Mouse (Mus musculus) midbrain, embryonic 16.5 days (tissue): ENCODE results near the gene Mxd1. TPM values are rescaled to one million over a fixed set of nuclear protein-coding genes. Genes with fewer than 3 reads are reported as not detected.

Experiments
- ATAC-seq: fragments of 200-750 bp; cut with Nextera tagmentation; 2 replicates; pipeline ENCODE4 v1.8.0; 2017; ENCODE audit warnings: moderate TSS enrichment
- H3K27ac ChIP-seq: fragments of 300-500 bp; sonication (generic); 2 replicates; pipeline ENCODE4 v1.5.1; 2014; ENCODE audit warnings: mild to moderate bottlenecking, low read length, mixed read lengths
- H3K27me3 ChIP-seq: fragments of 300-500 bp; sonication (generic); 2 replicates; pipeline ENCODE4 v1.6.1; 2014; ENCODE audit warnings: low read depth, low read length, mixed read lengths; ENCODE audit not compliant: control insufficient read depth, insufficient read depth
- H3K36me3 ChIP-seq: fragments of 300-500 bp; sonication (generic); 2 replicates; pipeline ENCODE4 v1.6.1; 2014; ENCODE audit warnings: mild to moderate bottlenecking, low read length, moderate library complexity, mixed read lengths; ENCODE audit not compliant: control insufficient read depth, insufficient read depth
- H3K4me1 ChIP-seq: fragments of 300-500 bp; sonication (generic); 2 replicates; pipeline ENCODE4 v1.6.1; 2014; ENCODE audit warnings: mild to moderate bottlenecking, low read length, mixed read lengths; ENCODE audit not compliant: control insufficient read depth, insufficient read depth
- H3K4me2 ChIP-seq: fragments of 300-500 bp; sonication (generic); 2 replicates; pipeline ENCODE4 v1.6.1; 2014; ENCODE audit warnings: mild to moderate bottlenecking, low read length, mixed read lengths
- H3K4me3 ChIP-seq: fragments of 300-500 bp; sonication (generic); 2 replicates; pipeline ENCODE4 v1.5.1; 2014; ENCODE audit warnings: low read depth, mild to moderate bottlenecking, low read length, moderate library complexity, mixed read lengths
- H3K9ac ChIP-seq: fragments of 300-500 bp; sonication (generic); 2 replicates; pipeline ENCODE4 v1.6.1; 2014; ENCODE audit warnings: low read depth, low read length, mixed read lengths
- H3K9me3 ChIP-seq: fragments of 300-500 bp; sonication (generic); replicated peaks from 2 replicates; pipeline ENCODE4 v1.6.1; 2014; ENCODE audit warnings: mild to moderate bottlenecking, low read length, mixed read lengths; ENCODE audit not compliant: control insufficient read depth, poor library complexity, severe bottlenecking
- WGBS: fragments of 180-500 bp; shearing (Covaris S2); extraction: QIAGEN DNeasy Blood & Tissue Kit; methylation state at CpG from one replicate; pipeline ENCODE4 v1.1.7; 2014; 5-methylcytosine and 5-hydroxymethylcytosine counted together
- polyA plus RNA-seq: library from polyadenylated mRNA; unstranded; fragments of >200 nt; fragmentation: Nextera tagmentation; extraction: Ambion mirVana; gene quantifications from 2 replicates; pipeline ENCODE4 v1.2.1, GENCODE M21; 2015

The Mxd1 gene
- polyA plus RNA-seq, 1 experiment from 2014 or later: 20.2 TPM

GRCm38 (mm10) chr6:86624074-86625030 lies 44.6 kb downstream of the Mxd1 start:
- Histone ChIP-seq H3K27me3 (no peaks in the 10 kb centered on the region), H3K4me3 (no peak overlapping the region), H3K4me2 (no peak overlapping the region), H3K9me3 (no peaks in the 10 kb centered on the region), H3K9ac (no peak overlapping the region), H3K27ac (no peak overlapping the region), H3K36me3 (no peaks in the 10 kb centered on the region), H3K4me1 (no peaks in the 10 kb centered on the region)
- no peak for ATAC-seq
- 59% methylated on average over 18 of the region's 18 CpGs for WGBS

DNA sequence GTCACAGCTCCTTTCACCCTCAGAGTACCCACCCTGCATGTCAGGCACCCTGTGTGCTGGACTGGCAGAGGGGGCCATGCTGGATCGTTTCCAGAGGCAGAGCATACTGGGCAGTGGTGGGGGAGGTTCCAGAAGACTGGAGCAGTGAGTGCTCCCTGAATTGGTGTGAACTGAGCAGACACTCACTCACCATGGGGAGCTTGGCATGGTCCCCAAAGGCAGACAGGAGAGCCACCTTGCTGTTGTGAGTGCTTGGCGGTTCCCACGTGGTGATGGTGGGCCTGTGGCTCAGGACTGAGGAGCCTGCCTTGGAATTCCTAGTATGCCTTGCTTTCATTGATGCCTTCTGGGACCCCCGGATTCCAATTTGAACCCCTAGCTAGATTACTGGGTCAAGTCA lies 45.8 kb downstream of the Mxd1 start:
- Histone ChIP-seq H3K27ac (no peak overlapping the region), H3K36me3 (no peaks in the 10 kb centered on the region), H3K27me3 (no peaks in the 10 kb centered on the region), H3K9me3 (no peaks in the 10 kb centered on the region), H3K4me2 (no peak overlapping the region), H3K9ac (no peak overlapping the region), H3K4me3 (no peak overlapping the region), H3K4me1 (no peaks in the 10 kb centered on the region)
- no peak for ATAC-seq
- 75% methylated on average over 4 of the region's 4 CpGs for WGBS

- WGBS: 81% methylated on average over 4 of the region's 4 CpGs
- Histone ChIP-seq H3K9me3 (no peaks in the 10 kb centered on the region), H3K27me3 (no peaks in the 10 kb centered on the region), H3K27ac (no peak overlapping the region), H3K4me2 (no peak overlapping the region), H3K4me3 (no peak overlapping the region), H3K4me1 (no peaks in the 10 kb centered on the region), H3K9ac (no peak overlapping the region), H3K36me3 (no peaks in the 10 kb centered on the region)
- no peak for ATAC-seq
Observed at GRCm38 (mm10) chr6:86615301-86615700, 53.7 kb downstream of the Mxd1 start.

GRCm38 (mm10) chr6:86610714-86611113 lies 58.2 kb downstream of the Mxd1 start:
- Histone ChIP-seq H3K4me1 (no peaks in the 10 kb centered on the region), H3K36me3 (no peaks in the 10 kb centered on the region), H3K27me3 (no peaks in the 10 kb centered on the region), H3K9ac (no peak overlapping the region), H3K4me3 (no peak overlapping the region), H3K27ac (no peak overlapping the region), H3K9me3 (no peaks in the 10 kb centered on the region), H3K4me2 (no peak overlapping the region)
- 56% methylated on average over 5 of the region's 5 CpGs for WGBS
- ATAC-seq: no peak

DNA sequence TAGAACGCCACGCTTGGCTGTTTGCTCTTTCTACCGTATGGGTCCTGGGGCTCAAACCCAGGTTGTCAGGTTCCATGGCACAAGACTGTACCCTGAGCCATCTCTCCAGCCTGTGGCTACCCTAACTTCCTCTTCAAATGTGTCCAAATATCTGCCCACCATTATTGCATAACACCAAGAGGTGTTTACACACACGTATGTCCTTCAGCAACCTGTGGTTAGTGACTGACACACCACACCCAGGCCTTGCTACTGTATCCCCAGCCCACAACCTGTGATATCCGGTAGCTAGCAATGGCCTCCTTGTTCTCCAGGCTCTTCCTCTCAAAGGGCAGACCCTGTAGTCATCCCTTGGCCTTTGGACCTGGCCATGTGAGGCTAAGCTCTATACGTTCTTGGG lies 59.7 kb downstream of the Mxd1 start:
- H3K27me3 ChIP-seq: no peaks in the 10 kb centered on the region
- no peak overlapping the region for H3K9ac ChIP-seq
- no peak overlapping the region for H3K4me3 ChIP-seq
- H3K9me3 ChIP-seq: no peaks in the 10 kb centered on the region
- no peak for ATAC-seq
- no peak overlapping the region for H3K27ac ChIP-seq
- no peak overlapping the region for H3K4me2 ChIP-seq
- H3K36me3 ChIP-seq: no peaks in the 10 kb centered on the region
- WGBS: 93% methylated on average over 6 of the region's 6 CpGs
- no peaks in the 10 kb centered on the region for H3K4me1 ChIP-seq

DNA sequence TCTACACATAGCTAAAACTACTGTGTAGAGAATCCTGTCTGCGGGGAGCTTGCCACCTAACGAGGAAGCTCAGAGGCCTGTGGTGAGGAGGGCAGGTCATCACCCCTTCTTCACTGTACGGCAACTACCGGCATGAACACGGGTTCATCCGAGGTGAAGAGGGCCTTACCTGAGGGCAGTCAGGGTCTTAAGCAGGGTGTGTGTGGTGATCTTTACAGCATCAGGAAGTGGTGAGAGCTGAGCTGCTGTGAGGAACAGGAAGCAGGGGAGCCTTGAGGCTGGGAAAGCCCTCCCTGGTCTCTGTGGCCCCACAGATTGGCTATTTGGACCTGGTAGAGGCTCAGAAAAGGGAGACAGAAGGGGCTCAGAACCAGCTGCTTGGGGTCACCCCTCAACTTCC lies 61.5 kb downstream of the Mxd1 start:
- Histone ChIP-seq H3K27me3 (no peaks in the 10 kb centered on the region), H3K9ac (no peak overlapping the region), H3K27ac (no peak overlapping the region), H3K4me1 (no peaks in the 10 kb centered on the region), H3K4me2 (no peak overlapping the region), H3K4me3 (no peak overlapping the region), H3K36me3 (no peaks in the 10 kb centered on the region), H3K9me3 (no peaks in the 10 kb centered on the region)
- WGBS: 82% methylated on average over 6 of the region's 6 CpGs
- no peak for ATAC-seq

DNA sequence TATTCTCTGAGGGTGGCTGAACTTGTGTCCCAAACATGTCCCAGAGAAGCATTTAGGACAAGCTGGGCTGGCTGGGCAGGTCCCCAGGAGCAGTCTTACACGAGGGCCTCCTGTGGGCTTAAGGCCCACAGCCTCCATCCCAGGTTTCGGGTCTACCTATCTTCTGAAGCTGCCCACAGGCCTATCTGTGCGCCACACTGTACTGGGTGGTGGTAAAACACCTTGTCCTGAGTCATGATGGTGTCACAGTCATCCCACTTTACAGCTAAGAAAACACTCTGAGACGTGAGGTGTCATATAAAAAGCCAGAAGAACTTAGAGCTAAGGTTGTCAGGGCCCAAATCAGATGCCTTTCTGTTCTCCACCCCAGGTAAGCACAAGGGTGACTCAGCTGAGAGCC lies 62.7 kb downstream of the Mxd1 start:
- no peak overlapping the region for H3K4me3 ChIP-seq
- no peaks in the 10 kb centered on the region for H3K36me3 ChIP-seq
- no peaks in the 10 kb centered on the region for H3K4me1 ChIP-seq
- no peak overlapping the region for H3K4me2 ChIP-seq
- 85% methylated on average over 4 of the region's 4 CpGs for WGBS
- no peak overlapping the region for H3K9ac ChIP-seq
- no peak overlapping the region for H3K27ac ChIP-seq
- no peaks in the 10 kb centered on the region for H3K27me3 ChIP-seq
- no peaks in the 10 kb centered on the region for H3K9me3 ChIP-seq
- ATAC-seq: no peak

- no peaks in the 10 kb centered on the region for H3K4me1 ChIP-seq
- H3K9me3 ChIP-seq: 0 out of 2 replicates have a peak, but pooled peaks cover 2% of the 10 kb centered on the region
- H3K4me2 ChIP-seq: no peak overlapping the region
- WGBS: 67% methylated on average over 7 of the region's 7 CpGs
- H3K27me3 ChIP-seq: no peaks in the 10 kb centered on the region
- no peak overlapping the region for H3K4me3 ChIP-seq
- no peak for ATAC-seq
- H3K36me3 ChIP-seq: no peaks in the 10 kb centered on the region
- H3K27ac ChIP-seq: no peak overlapping the region
- no peak overlapping the region for H3K9ac ChIP-seq
Observed at GRCm38 (mm10) chr6:86605260-86605659, 63.7 kb downstream of the Mxd1 start.

DNA sequence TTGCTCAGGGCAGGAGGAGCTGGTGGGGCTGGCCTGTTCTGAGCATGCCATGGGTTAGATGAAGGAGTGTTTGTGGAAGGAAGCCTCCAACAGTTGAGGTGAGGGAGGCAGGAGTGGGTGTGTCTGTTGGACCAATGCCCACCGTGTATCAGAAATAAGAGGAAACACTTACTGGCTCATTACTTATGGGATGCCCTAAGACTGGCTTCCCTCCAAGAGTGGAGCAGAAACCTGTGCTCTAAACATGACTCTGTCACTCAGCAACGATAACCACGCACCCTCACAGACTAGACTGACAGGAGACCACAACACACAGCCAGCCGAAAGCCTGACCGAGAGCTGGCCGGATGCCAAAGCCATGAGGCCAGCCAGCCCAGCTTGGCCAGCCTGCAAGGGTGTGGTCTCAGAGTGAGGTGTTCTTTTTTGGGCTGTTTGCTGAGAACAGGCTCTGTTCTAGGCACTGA lies 69.0 kb downstream of the Mxd1 start:
- WGBS: 63% methylated on average over 6 of the region's 6 CpGs

More for the DNA sequence above, 69.0 kb downstream of the Mxd1 start:
- ATAC-seq: no peak
- Histone ChIP-seq H3K27ac (no peak overlapping the region), H3K27me3 (no peaks in the 10 kb centered on the region), H3K36me3 (no peaks in the 10 kb centered on the region), H3K4me2 (no peak overlapping the region), H3K4me1 (no peaks in the 10 kb centered on the region), H3K9ac (no peak overlapping the region), H3K4me3 (no peak overlapping the region), H3K9me3 (0 out of 2 replicates have a peak, but pooled peaks cover 2% of the 10 kb centered on the region)
